ENCODE assay signal across 10 mouse cellular contexts in the genomic region with DNA sequence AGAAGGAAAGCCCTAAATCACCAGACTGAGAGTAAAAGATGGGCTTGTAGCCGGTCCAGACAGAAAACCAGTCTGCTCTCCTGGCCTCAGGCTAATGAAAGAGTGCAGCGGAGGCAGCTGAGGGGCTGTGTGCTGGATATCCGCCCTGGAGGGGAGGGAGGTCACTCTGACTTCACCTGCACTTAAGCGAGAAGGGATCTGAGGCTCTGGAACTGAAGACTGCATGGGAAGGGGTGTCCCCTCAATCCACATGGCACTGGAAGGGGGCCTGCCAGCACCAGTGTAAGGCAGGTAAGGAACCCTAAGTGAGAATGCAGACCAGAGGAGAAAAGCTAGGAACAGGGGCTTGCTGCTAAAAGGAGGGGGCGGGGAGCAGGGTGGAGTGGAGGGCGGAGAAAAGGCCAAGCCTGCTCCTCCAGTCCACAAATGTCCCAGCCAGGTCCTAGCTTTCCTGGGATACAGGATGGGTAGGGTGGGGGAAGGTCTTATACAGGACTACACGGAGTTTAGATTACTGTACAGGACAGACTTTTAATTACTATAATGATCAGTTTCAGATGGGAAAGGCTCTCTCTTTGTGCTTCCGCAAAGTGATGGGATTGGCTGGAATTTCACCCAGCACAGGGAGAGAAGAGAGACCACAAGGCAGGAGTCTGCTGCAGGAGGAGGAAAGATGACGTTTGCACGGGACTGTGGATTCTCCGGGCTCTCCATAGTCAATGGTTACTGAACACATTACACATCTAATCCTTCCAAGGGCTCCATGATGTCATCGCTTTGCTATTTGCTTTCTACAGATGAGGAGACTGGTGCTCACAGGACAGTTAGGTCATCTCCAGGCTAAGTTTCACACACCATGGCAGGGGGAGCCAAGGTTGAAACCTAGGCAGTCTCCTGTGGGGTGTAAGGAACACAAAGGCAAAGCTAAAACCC.
A peak's percentile ranks its signal among the peaks of the same experiment; 100 is the strongest.
DNase-seq lines count a peak whose midpoint lies in the region; ATAC-seq and TF ChIP-seq lines count a peak whose summit lies in the region.
"Had no signal": no experiment of that assay in that cellular context is flagged by ENCODE, and none has a peak within 500 bp of the region (broad histone marks: within the 10 kb centered on the region; RNA-seq: fewer than 3 reads in every experiment).

No protein-coding gene starts in this region.

- peak; percentile 48 for ATAC-seq in heart, postnatal 0 days (ENCODE audit: insufficient read depth, low read depth)
- peak; percentile 73 for ATAC-seq in forebrain, embryonic 12.5 days (ENCODE audit: low FRiP score)
- ATAC-seq in activated CD4-positive, CD25-positive, alpha-beta regulatory T cell, adult 4 months: no peak

- H3K36me3 ChIP-seq in heart, postnatal 0 days (replicated peaks; ENCODE audit: control insufficient read depth, insufficient read depth, low read length): no peaks in the 10 kb centered on the region; the same call in none of the 2 replicates
- H3K36me3 ChIP-seq in forebrain, embryonic 12.5 days (replicated peaks): no peaks in the 10 kb centered on the region

- 0 out of 2 replicates have a peak, but pooled peaks cover 18% of the 10 kb centered on the region for H3K4me1 ChIP-seq in heart, postnatal 0 days (ENCODE audit: control insufficient read depth, insufficient read depth)
- H3K4me1 ChIP-seq in forebrain, embryonic 12.5 days: peaks cover 10% of the 10 kb centered on the region

- TF ChIP-seq CTCF in heart, postnatal 0 days (IDR thresholded peaks at IDR 0.05; ENCODE audit: low read depth): no peak

- DNase-seq in heart, postnatal 0 days (ENCODE audit: low spot score): peak; percentile 23
- DNase-seq in heart, postnatal 14 days: no peak
- DNase-seq in Muller cell, postnatal 12 days (ENCODE audit: inconsistent ontology term): peak; percentile 67
- DNase-seq in mesoderm, embryonic 11.5 days (ENCODE audit: low read depth, low spot score): peak; percentile 58
- DNase-seq in spleen, postnatal 4 days (ENCODE audit: low spot score in 2 of 2): no peak
- DNase-seq in left cerebral cortex, adult 9 months (ENCODE audit: low spot score in 2 of 2): no peak
- DNase-seq: kidney, adult 9 months had no signal

- no peak overlapping the region for H3K9ac ChIP-seq in heart, postnatal 0 days (replicated peaks; ENCODE audit: low read depth, low read length)
- peak overlapping the region; percentile 17; the same call in 1 of the 2 replicates for H3K9ac ChIP-seq in forebrain, embryonic 12.5 days

- intact Hi-C loops in heart, postnatal 14 days (cut with DNase I): no loop called here

- 57% methylated on average over 12 of the region's 12 CpGs for WGBS in heart, postnatal 0 days
- 22% methylated on average over 11 of the region's 12 CpGs for WGBS in forebrain, embryonic 12.5 days

- no peak for TF ChIP-seq EP300 in heart, postnatal 0 days (IDR thresholded peaks at IDR 0.05; ENCODE audit: low read depth)

- no peaks in the 10 kb centered on the region for H3K27me3 ChIP-seq in heart, postnatal 0 days (ENCODE audit: control insufficient read depth, insufficient read depth, low read length)
- H3K27me3 ChIP-seq in forebrain, embryonic 12.5 days: no peaks in the 10 kb centered on the region

- no peak overlapping the region for H3K27ac ChIP-seq in heart, postnatal 0 days (ENCODE audit: low read depth)
- no peak overlapping the region for H3K27ac ChIP-seq in forebrain, embryonic 12.5 days

- no peak overlapping the region for H3K4me2 ChIP-seq in heart, postnatal 0 days (ENCODE audit: low read depth, low read length)
- no peak overlapping the region for H3K4me2 ChIP-seq in forebrain, embryonic 12.5 days

- no peak overlapping the region for H3K4me3 ChIP-seq in heart, postnatal 0 days (ENCODE audit: low read depth, low read length)
- no peak overlapping the region for H3K4me3 ChIP-seq in forebrain, embryonic 12.5 days (replicated peaks)
- H3K4me3 ChIP-seq: erythroblast, embryonic 14.5 days had no signal

- no peaks in the 10 kb centered on the region for H3K9me3 ChIP-seq in heart, postnatal 0 days (replicated peaks; ENCODE audit: control insufficient read depth, low read length)
- no peaks in the 10 kb centered on the region for H3K9me3 ChIP-seq in forebrain, embryonic 12.5 days

Comparison
In these comparisons a context has a peak if more than half of its experiments do, and no peak if none do; other contexts are left out.
1. DNase-seq: peak in heart, postnatal 0 days (single experiment), Muller cell, postnatal 12 days (single experiment) and mesoderm, embryonic 11.5 days (single experiment); none in heart, postnatal 14 days (0 of 2), spleen, postnatal 4 days (0 of 2) and left cerebral cortex, adult 9 months (0 of 2).